Mouse (Mus musculus) liver, embryonic 11.5 days (tissue): ENCODE measurements around the gene 4933406M09Rik. TPM values are rescaled to one million over a fixed set of nuclear protein-coding genes. Genes with fewer than 3 reads are reported as not detected.

ENCODE experiments used
- ATAC-seq: fragments of 200-750 bp; cut with Nextera tagmentation; replicated peaks from 2 replicates; pipeline ENCODE4 v1.8.0; 2017; ENCODE audit warnings: moderate number of reproducible peaks, mild to moderate bottlenecking, moderate TSS enrichment, moderate library complexity; ENCODE audit not compliant: low FRiP score
- DNase-seq: peaks from one replicate; pipeline ENCODE4 v3.0.0-alpha.2; 2017; ENCODE audit warnings: low spot score
- H3K27ac ChIP-seq: fragments of 300-500 bp; sonication (generic); 2 replicates; pipeline ENCODE4 v1.5.1; 2014; ENCODE audit warnings: mild to moderate bottlenecking, low read depth, low read length, control low read depth
- H3K27me3 ChIP-seq: fragments of 300-500 bp; sonication (generic); replicated peaks from 2 replicates; pipeline ENCODE4 v1.6.1; 2014; ENCODE audit warnings: low read length, mixed read lengths; ENCODE audit not compliant: control insufficient read depth, insufficient read depth
- H3K36me3 ChIP-seq: fragments of 300-500 bp; sonication (generic); 2 replicates; pipeline ENCODE4 v1.6.1; 2014; ENCODE audit warnings: mild to moderate bottlenecking, low read length, moderate library complexity, mixed read lengths; ENCODE audit not compliant: control insufficient read depth, insufficient read depth
- H3K4me1 ChIP-seq: fragments of 300-500 bp; sonication (generic); replicated peaks from 2 replicates; pipeline ENCODE4 v1.6.1; 2014; ENCODE audit warnings: low read length, mixed read lengths; ENCODE audit not compliant: control insufficient read depth, insufficient read depth
- H3K4me2 ChIP-seq: fragments of 300-500 bp; sonication (generic); 2 replicates; pipeline ENCODE4 v1.6.1; 2014; ENCODE audit warnings: mild to moderate bottlenecking, control low read depth, moderate library complexity
- H3K4me3 ChIP-seq: fragments of 300-500 bp; sonication (generic); 2 replicates; pipeline ENCODE4 v1.5.1; 2014; ENCODE audit warnings: low read depth, low read length, control low read depth
- H3K9ac ChIP-seq: fragments of 300-500 bp; sonication (generic); 2 replicates; pipeline ENCODE4 v1.6.1; 2014; ENCODE audit warnings: low read depth, low read length, control low read depth
- H3K9me3 ChIP-seq: fragments of 300-500 bp; sonication (generic); 2 replicates; pipeline ENCODE4 v1.6.1; 2016; ENCODE audit warnings: low read length, inconsistent platforms, mixed read lengths; ENCODE audit not compliant: control insufficient read depth
- WGBS: fragments of 180-500 bp; shearing (Covaris S2); extraction: QIAGEN DNeasy Blood & Tissue Kit; methylation state at CpG from one replicate; pipeline ENCODE4 v1.1.7; 2014; 5-methylcytosine and 5-hydroxymethylcytosine counted together
- polyA plus RNA-seq: library from polyadenylated mRNA; unstranded; fragments of >200 nt; fragmentation: Nextera tagmentation; extraction: Ambion mirVana; gene quantifications from 2 replicates; pipeline ENCODE4 v1.2.1, GENCODE M21; 2014

Gene 4933406M09Rik
- polyA plus RNA-seq, 1 experiment from 2014 or later, result not detected

DNA sequence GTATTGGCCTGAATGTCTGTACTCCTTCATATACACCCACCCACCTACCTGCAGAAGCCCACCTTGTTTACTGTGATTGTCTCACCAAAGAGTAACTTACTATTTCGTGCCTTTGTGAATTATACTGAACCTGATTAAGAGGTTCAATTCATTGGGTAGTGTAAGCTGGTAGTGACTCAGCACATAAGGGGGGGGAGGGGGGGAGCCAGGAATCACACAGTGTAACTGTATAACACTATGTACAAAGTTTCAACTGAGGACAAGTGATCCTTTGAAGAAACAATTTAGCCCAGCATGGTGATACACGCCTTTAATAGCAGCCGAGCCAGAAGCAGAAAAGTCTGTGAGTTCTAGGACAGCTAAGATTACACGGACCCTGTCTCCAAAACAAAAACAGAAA lies 47.7 kb downstream of the 4933406M09Rik start:
- H3K36me3 ChIP-seq, result peaks cover 30% of the 10 kb centered on the region

DNA sequence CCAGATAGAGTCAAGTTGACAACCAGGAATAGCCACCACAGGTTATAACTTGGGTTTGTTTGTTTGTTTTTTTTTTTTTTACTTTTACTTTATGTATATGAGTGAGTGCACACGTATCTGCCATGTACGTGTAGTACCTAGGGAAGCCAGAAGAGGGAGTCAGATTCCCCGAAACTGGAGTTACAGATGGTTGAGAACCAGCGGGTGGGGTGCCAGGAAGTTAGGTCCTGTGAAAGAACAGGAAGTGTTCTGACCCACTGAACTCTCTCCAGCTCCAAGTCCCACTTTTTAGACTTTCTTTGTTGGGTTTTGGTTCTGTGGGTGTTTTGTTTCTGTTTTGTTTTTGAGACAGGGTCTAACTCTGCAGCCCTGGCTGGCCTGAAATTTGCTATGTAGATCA lies 49.7 kb downstream of the 4933406M09Rik start:
- Histone ChIP-seq H3K27me3 (no peaks in the 10 kb centered on the region), H3K4me1 (peaks cover 5% of the 10 kb centered on the region; the same call in 1 of the 2 replicates), H3K9me3 (no peaks in the 10 kb centered on the region), H3K4me3 (no peak overlapping the region), H3K9ac (no peak overlapping the region), H3K36me3 (peaks cover 20% of the 10 kb centered on the region), H3K4me2 (peak overlapping the region; percentile 29), H3K27ac (no peak overlapping the region)
- no peak for ATAC-seq
- no peak for DNase-seq
- 31% methylated on average over 4 of the region's 4 CpGs for WGBS

More for the DNA sequence above, 47.7 kb downstream of the 4933406M09Rik start:
- DNase-seq, result no peak
- 91% methylated on average over 4 of the region's 4 CpGs for WGBS
- no peak overlapping the region for H3K27ac ChIP-seq
- H3K4me3 ChIP-seq, result no peak overlapping the region
- no peak for ATAC-seq
- no peak overlapping the region for H3K9ac ChIP-seq
- H3K4me1 ChIP-seq, result peaks cover 5% of the 10 kb centered on the region; the same call in 1 of the 2 replicates
- H3K4me2 ChIP-seq, result no peak overlapping the region
- no peaks in the 10 kb centered on the region for H3K9me3 ChIP-seq
- H3K27me3 ChIP-seq, result no peaks in the 10 kb centered on the region

DNA sequence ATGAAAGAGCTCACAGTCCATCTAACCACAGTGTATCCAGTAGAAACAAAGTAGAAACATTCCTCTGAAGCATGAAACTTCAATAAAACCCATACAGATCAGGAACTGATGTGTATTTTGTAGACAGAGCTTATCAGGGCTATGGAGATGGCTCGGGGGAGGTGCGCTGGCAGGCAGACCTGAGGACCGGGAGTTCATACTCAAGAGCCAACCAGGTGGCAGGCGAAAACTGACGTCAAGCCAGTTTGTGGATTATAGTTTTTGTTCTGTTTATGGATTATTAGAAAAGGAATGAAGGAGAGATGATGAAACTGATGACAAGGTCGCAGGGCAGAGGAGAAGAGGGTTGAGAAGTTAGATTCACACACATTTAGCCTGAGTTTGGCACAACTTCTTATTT lies 54.7 kb downstream of the 4933406M09Rik start:
- no peak for ATAC-seq
- H3K4me2 ChIP-seq, result no peak overlapping the region
- WGBS, result 79% methylated on average over 6 of the region's 6 CpGs

More for the DNA sequence above, 54.7 kb downstream of the 4933406M09Rik start:
- H3K4me1 ChIP-seq, result no peaks in the 10 kb centered on the region
- no peaks in the 10 kb centered on the region for H3K9me3 ChIP-seq
- DNase-seq, result no peak
- H3K4me3 ChIP-seq, result no peak overlapping the region
- H3K36me3 ChIP-seq, result no peaks in the 10 kb centered on the region
- H3K27ac ChIP-seq, result no peak overlapping the region
- H3K27me3 ChIP-seq, result no peaks in the 10 kb centered on the region
- H3K9ac ChIP-seq, result no peak overlapping the region

Other genes starting within 250 kb of the 4933406M09Rik start
- 0.41 and 0.49 TPM in 2 replicates for gene Chil1, start 203.8 kb upstream of the 4933406M09Rik start, polyA plus RNA-seq
- gene Mybph, start 192.5 kb upstream of the 4933406M09Rik start, polyA plus RNA-seq, result 0.36 and 0.71 TPM in 2 replicates
- gene Adora1, start 150.5 kb upstream of the 4933406M09Rik start, polyA plus RNA-seq, result 0.21 and 0.29 TPM in 2 replicates
- 4.5 and 5.2 TPM in 2 replicates for gene Myog, start 96.0 kb upstream of the 4933406M09Rik start, polyA plus RNA-seq
- 1.5 and 2.1 TPM in 2 replicates for gene Ppfia4, start 53.0 kb upstream of the 4933406M09Rik start, polyA plus RNA-seq
- 95.6 and 101 TPM in 2 replicates for gene Tmem183a, start 24.0 kb upstream of the 4933406M09Rik start, polyA plus RNA-seq
- 34.3 and 36.9 TPM in 2 replicates for gene Cyb5r1, start 19.6 kb downstream of the 4933406M09Rik start, polyA plus RNA-seq
- gene Adipor1, start 29.4 kb downstream of the 4933406M09Rik start, polyA plus RNA-seq, result 91.7 and 99.2 TPM in 2 replicates
- 44.5 and 46.0 TPM in 2 replicates for gene Klhl12, start 69.6 kb downstream of the 4933406M09Rik start, polyA plus RNA-seq
- 35.3 and 37.6 TPM in 2 replicates for gene Rabif, start 108.7 kb downstream of the 4933406M09Rik start, polyA plus RNA-seq
- gene Mgat4e, start 163.7 kb downstream of the 4933406M09Rik start, polyA plus RNA-seq, result not detected in 2 replicates
- gene Kdm5b, start 174.2 kb downstream of the 4933406M09Rik start, polyA plus RNA-seq, result 30.8 and 32.9 TPM in 2 replicates